Mouse (Mus musculus) ES-Bruce4 (cell line): ENCODE results near the gene Szrd1. TPM values are rescaled to one million over a fixed set of nuclear protein-coding genes. Genes with fewer than 3 reads are reported as not detected.

Experiments
- H3K27ac ChIP-seq: 2 replicates; pipeline ENCODE4 v1.5.1; 2012; ENCODE audit warnings: low read length, inconsistent platforms; ENCODE audit not compliant: insufficient read depth
- H3K27me3 ChIP-seq: 2 replicates; pipeline ENCODE4 v1.6.1; 2012; ENCODE audit warnings: mild to moderate bottlenecking, low read length, inconsistent platforms; ENCODE audit not compliant: control insufficient read depth, poor library complexity, insufficient read depth, severe bottlenecking
- H3K36me3 ChIP-seq: 2 replicates; pipeline ENCODE4 v1.6.1; 2012; ENCODE audit warnings: inconsistent platforms, mild to moderate bottlenecking, low read length, moderate library complexity; ENCODE audit not compliant: control insufficient read depth, poor library complexity, insufficient read depth, severe bottlenecking
- H3K4me1 ChIP-seq: one replicate; pipeline ENCODE4 v1.8.1; 2011; ENCODE audit warnings: low read length; ENCODE audit not compliant: control insufficient read depth, insufficient read depth
- H3K4me3 ChIP-seq: 2 replicates; pipeline ENCODE4 v1.5.1; 2011; ENCODE audit warnings: low read depth, mild to moderate bottlenecking, low read length
- H3K9ac ChIP-seq: 2 replicates; pipeline ENCODE4 v1.6.1; 2012; ENCODE audit warnings: low read depth, mild to moderate bottlenecking, inconsistent platforms; ENCODE audit not compliant: poor library complexity, severe bottlenecking
- H3K9me3 ChIP-seq: replicated peaks from 2 replicates; pipeline ENCODE4 v1.6.1; 2012; ENCODE audit warnings: mild to moderate bottlenecking, low read length, inconsistent platforms; ENCODE audit not compliant: control insufficient read depth, poor library complexity, insufficient read depth, severe bottlenecking
- CTCF ChIP-seq: IDR thresholded peaks from one replicate; pipeline ENCODE4 v1.8.1; 2011; ENCODE audit warnings: low read depth, low read length
- EP300 ChIP-seq: IDR thresholded peaks from 2 replicates; pipeline ENCODE4 v1.6.1; 2011; ENCODE audit warnings: low read depth, low read length; ENCODE audit not compliant: insufficient read depth
- POLR2A ChIP-seq: IDR thresholded peaks from one replicate; pipeline ENCODE4 v1.8.1; 2011; ENCODE audit warnings: low read length; ENCODE audit not compliant: insufficient read depth
- polyA plus RNA-seq: library from polyadenylated mRNA; stranded (reverse); fragments of >200 nt; gene quantifications from 2 replicates; pipeline ENCODE4 v1.2.4, GENCODE M21; 2011; ENCODE audit warnings: low read depth; ENCODE audit not compliant: missing spikeins, insufficient read depth, insufficient read length

Szrd1 gene
- polyA plus RNA-seq, 1 experiment, result 122 TPM

- Histone ChIP-seq H3K9ac (peak overlapping the region; percentile 66), H3K27me3 (no peaks in the 10 kb centered on the region), H3K9me3 (no peaks in the 10 kb centered on the region), H3K27ac (peak overlapping the region; percentile 100), H3K36me3 (peaks cover 15% of the 10 kb centered on the region), H3K4me1 (peaks cover 6% of the 10 kb centered on the region), H3K4me3 (peak overlapping the region; percentile 58)
- TF ChIP-seq CTCF (no peak), POLR2A (no peak), EP300 (peak; percentile 96)
Observed at GRCm38 (mm10) chr4:141165744-141166292, 26.2 kb upstream of the Szrd1 start.

- TF ChIP-seq CTCF (no peak), POLR2A (no peak), EP300 (no peak)
- Histone ChIP-seq H3K9me3 (no peaks in the 10 kb centered on the region), H3K4me3 (peak overlapping the region; percentile 28), H3K36me3 (peaks cover 2% of the 10 kb centered on the region), H3K4me1 (peaks cover 10% of the 10 kb centered on the region), H3K27ac (peak overlapping the region; percentile 35), H3K27me3 (no peaks in the 10 kb centered on the region), H3K9ac (peak overlapping the region; percentile 1; the same call in 1 of the 2 replicates)
Observed at GRCm38 (mm10) chr4:141163729-141164128, 24.2 kb upstream of the Szrd1 start.

GRCm38 (mm10) chr4:141161699-141162208 is 22.2 kb upstream of the Szrd1 start:
- H3K9me3 ChIP-seq, result no peaks in the 10 kb centered on the region
- no peak overlapping the region for H3K9ac ChIP-seq
- no peaks in the 10 kb centered on the region for H3K27me3 ChIP-seq
- no peak overlapping the region for H3K4me3 ChIP-seq
- H3K4me1 ChIP-seq, result peaks cover 11% of the 10 kb centered on the region
- no peak overlapping the region for H3K27ac ChIP-seq
- no peaks in the 10 kb centered on the region for H3K36me3 ChIP-seq
- TF ChIP-seq POLR2A (no peak), EP300 (no peak), CTCF (no peak)

- H3K36me3 ChIP-seq, result no peaks in the 10 kb centered on the region
- H3K27ac ChIP-seq, result no peak overlapping the region
- no peak overlapping the region for H3K9ac ChIP-seq
- TF ChIP-seq EP300 (no peak), CTCF (no peak), POLR2A (no peak)
- H3K4me1 ChIP-seq, result peaks cover 11% of the 10 kb centered on the region
- H3K9me3 ChIP-seq, result no peaks in the 10 kb centered on the region
- no peaks in the 10 kb centered on the region for H3K27me3 ChIP-seq
- no peak overlapping the region for H3K4me3 ChIP-seq
Observed at GRCm38 (mm10) chr4:141160193-141160592, 20.6 kb upstream of the Szrd1 start.

- Histone ChIP-seq H3K9me3 (no peaks in the 10 kb centered on the region), H3K36me3 (no peaks in the 10 kb centered on the region), H3K27me3 (no peaks in the 10 kb centered on the region), H3K4me1 (peaks cover 14% of the 10 kb centered on the region), H3K27ac (peak overlapping the region; percentile 37; the same call in 1 of the 2 replicates), H3K4me3 (no peak overlapping the region), H3K9ac (no peak overlapping the region)
- TF ChIP-seq CTCF, result no peak
- no peak for TF ChIP-seq POLR2A
- TF ChIP-seq EP300, result no peak
Observed at GRCm38 (mm10) chr4:141159666-141160065, 20.1 kb upstream of the Szrd1 start.

- Histone ChIP-seq H3K9me3 (no peaks in the 10 kb centered on the region), H3K27ac (peak overlapping the region; percentile 37; the same call in 1 of the 2 replicates), H3K4me1 (peaks cover 14% of the 10 kb centered on the region), H3K36me3 (no peaks in the 10 kb centered on the region), H3K27me3 (no peaks in the 10 kb centered on the region), H3K9ac (no peak overlapping the region), H3K4me3 (no peak overlapping the region)
- TF ChIP-seq POLR2A (no peak), EP300 (no peak), CTCF (no peak)
Observed at GRCm38 (mm10) chr4:141159093-141159492, 19.5 kb upstream of the Szrd1 start.
